13 mouse cellular contexts compared by ENCODE assay signal in genomic region chr2:101967152-101967551, GRCm38 (mm10).
DNase-seq lines count a peak whose midpoint lies in the region; ATAC-seq and TF ChIP-seq lines count a peak whose summit lies in the region.
"Had no signal": no experiment of that assay in that cellular context is flagged by ENCODE, and none has a peak within 500 bp of the region (broad histone marks: within the 10 kb centered on the region; RNA-seq: fewer than 3 reads in every experiment).

No protein-coding gene starts in this region.

- intact Hi-C loops in heart, postnatal 25 days (cut with DNase I): no loop called here
- intact Hi-C loops in left cerebral cortex, postnatal 25 days (cut with DNase I): no loop called here

- ATAC-seq in kidney, postnatal 0 days (replicated peaks; ENCODE audit: low FRiP score, low read depth): 0 out of 2 replicates have a peak, but pooled peaks have one; percentile 3
- ATAC-seq in midbrain, embryonic 15.5 days (replicated peaks): 0 out of 2 replicates have a peak, but pooled peaks have one; percentile 16

- peak overlapping the region; percentile 59; the same call in 1 of the 2 replicates for H3K27ac ChIP-seq in heart, embryonic 10.5 days
- peak overlapping the region; percentile 76 for H3K27ac ChIP-seq in kidney, postnatal 0 days
- peak overlapping the region; percentile 35 for H3K27ac ChIP-seq in midbrain, embryonic 15.5 days
- H3K27ac ChIP-seq in cerebellum, adult 2 months (ENCODE audit: insufficient read depth, low read length): no peak overlapping the region
- H3K27ac ChIP-seq: limb, embryonic 15.5 days had no signal

- TF ChIP-seq CTCF in lung, adult 2 months (IDR thresholded peaks at IDR 0.05; ENCODE audit: insufficient read depth, low read length): no peak
- TF ChIP-seq CTCF in kidney, postnatal 0 days (IDR thresholded peaks at IDR 0.05; ENCODE audit: low read depth): no peak
- TF ChIP-seq CTCF in cerebellum, adult 2 months (IDR thresholded peaks at IDR 0.05; ENCODE audit: borderline replicate concordance, insufficient read depth, low read depth, low read length): no peak

- TF ChIP-seq POLR2A in lung, adult 2 months (IDR thresholded peaks at IDR 0.05; ENCODE audit: borderline replicate concordance, extremely low read depth, low read depth, low read length): no peak
- TF ChIP-seq POLR2A in cerebellum, adult 2 months (IDR thresholded peaks at IDR 0.05; ENCODE audit: borderline replicate concordance, insufficient read depth, low read length): no peak

- H3K36me3 ChIP-seq in heart, embryonic 10.5 days: no peaks in the 10 kb centered on the region
- H3K36me3 ChIP-seq in kidney, postnatal 0 days (ENCODE audit: insufficient read depth, low read length): no peaks in the 10 kb centered on the region
- H3K36me3 ChIP-seq in midbrain, embryonic 15.5 days (replicated peaks): no peaks in the 10 kb centered on the region
- H3K36me3 ChIP-seq: limb, embryonic 15.5 days had no signal

- H3K4me1 ChIP-seq in heart, embryonic 10.5 days: peaks cover 40% of the 10 kb centered on the region
- no peaks in the 10 kb centered on the region for H3K4me1 ChIP-seq in lung, adult 2 months (ENCODE audit: control insufficient read depth, insufficient read depth, low read length)
- peaks cover 26% of the 10 kb centered on the region; the same call in 1 of the 2 replicates for H3K4me1 ChIP-seq in kidney, postnatal 0 days (replicated peaks; ENCODE audit: insufficient read depth, low read length)
- peaks cover 44% of the 10 kb centered on the region for H3K4me1 ChIP-seq in midbrain, embryonic 15.5 days
- peaks cover under 1% of the 10 kb centered on the region for H3K4me1 ChIP-seq in cerebellum, adult 2 months (ENCODE audit: control insufficient read depth, insufficient read depth, low read length)

- no peaks in the 10 kb centered on the region for H3K9me3 ChIP-seq in heart, embryonic 10.5 days
- H3K9me3 ChIP-seq in kidney, postnatal 0 days (replicated peaks; ENCODE audit: low read length): no peaks in the 10 kb centered on the region
- no peaks in the 10 kb centered on the region for H3K9me3 ChIP-seq in midbrain, embryonic 15.5 days
- H3K9me3 ChIP-seq: limb, embryonic 15.5 days had no signal

- H3K4me2 ChIP-seq in kidney, postnatal 0 days (ENCODE audit: low read length): no peak overlapping the region
- H3K4me2 ChIP-seq in midbrain, embryonic 15.5 days: no peak overlapping the region
- H3K4me2 ChIP-seq: limb, embryonic 15.5 days had no signal

- DNase-seq in heart, embryonic 10.5 days (ENCODE audit: low spot score): peak; percentile 61
- DNase-seq in heart, postnatal 25 days (ENCODE audit: low spot score): no peak
- peak; percentile 4 for DNase-seq in lung, adult 2 months
- no peak for DNase-seq in lung, adult 18-20 months
- DNase-seq in kidney, postnatal 0 days (ENCODE audit: low spot score): peak; percentile 63
- no peak for DNase-seq in cerebellum, adult 2 months
- DNase-seq in left cerebral cortex, postnatal 25 days (ENCODE audit: low spot score in 2 of 2): no peak
- DNase-seq: adrenal gland, postnatal 25 days; cerebellum, postnatal 10 days; gastrocnemius, postnatal 25 days; right cerebral cortex, adult 18-20 months had no signal

- no peak overlapping the region for H3K4me3 ChIP-seq in heart, embryonic 10.5 days
- no peak overlapping the region for H3K4me3 ChIP-seq in lung, adult 2 months (replicated peaks; ENCODE audit: extremely low read depth, low read depth, low read length)
- H3K4me3 ChIP-seq in kidney, postnatal 0 days (replicated peaks; ENCODE audit: low read depth, low read length): no peak overlapping the region
- no peak overlapping the region for H3K4me3 ChIP-seq in midbrain, embryonic 15.5 days
- H3K4me3 ChIP-seq in cerebellum, adult 2 months (replicated peaks; ENCODE audit: insufficient read depth, low read depth, low read length): no peak overlapping the region
- H3K4me3 ChIP-seq: limb, embryonic 15.5 days had no signal

- H3K27me3 ChIP-seq in heart, embryonic 10.5 days (ENCODE audit: insufficient read depth, poor library complexity, severe bottlenecking): no peaks in the 10 kb centered on the region
- no peaks in the 10 kb centered on the region for H3K27me3 ChIP-seq in kidney, postnatal 0 days (ENCODE audit: insufficient read depth, low read length)
- H3K27me3 ChIP-seq in midbrain, embryonic 15.5 days (replicated peaks): no peaks in the 10 kb centered on the region
- H3K27me3 ChIP-seq in cerebellum, adult 2 months (ENCODE audit: control insufficient read depth, insufficient read depth, low read length): no peaks in the 10 kb centered on the region
- H3K27me3 ChIP-seq: limb, embryonic 15.5 days had no signal

- 28% methylated on average over 7 of the region's 7 CpGs for WGBS in heart, embryonic 10.5 days
- 65% methylated on average over 7 of the region's 7 CpGs for WGBS in lung, adult 2 months
- WGBS in kidney, postnatal 0 days: 33% methylated on average over 7 of the region's 7 CpGs
- WGBS in midbrain, embryonic 15.5 days: 19% methylated on average over 7 of the region's 7 CpGs
- 85% methylated on average over 7 of the region's 7 CpGs for WGBS in cerebellum, adult 2 months

- H3K9ac ChIP-seq in kidney, postnatal 0 days (ENCODE audit: low read depth, low read length): no peak overlapping the region
- no peak overlapping the region for H3K9ac ChIP-seq in midbrain, embryonic 15.5 days
- H3K9ac ChIP-seq: limb, embryonic 15.5 days had no signal

Comparison
In these comparisons a context has a peak if more than half of its experiments do, and no peak if none do; other contexts are left out.
1. DNase-seq: peak in heart, embryonic 10.5 days (single experiment), lung, adult 2 months (single experiment) and kidney, postnatal 0 days (single experiment); none in heart, postnatal 25 days (single experiment), lung, adult 18-20 months (0 of 2), cerebellum, adult 2 months (0 of 2) and left cerebral cortex, postnatal 25 days (0 of 2).